Mouse (Mus musculus) midbrain, postnatal 0 days (tissue): ENCODE measurements around the gene Emilin2. TPM values are rescaled to one million over a fixed set of nuclear protein-coding genes. Genes with fewer than 3 reads are reported as not detected.

Experiments used
- ATAC-seq: fragments of 200-750 bp; cut with Nextera tagmentation; 2 replicates; pipeline ENCODE4 v1.8.0; 2017; ENCODE audit warnings: moderate number of reproducible peaks, mild to moderate bottlenecking, moderate TSS enrichment, moderate library complexity; ENCODE audit not compliant: low FRiP score
- DNase-seq: peaks from one replicate; pipeline ENCODE4 v3.0.0-alpha.2; 2015; ENCODE audit warnings: low spot score
- H3K27ac ChIP-seq: fragments of 300-500 bp; sonication (generic); 2 replicates; pipeline ENCODE4 v1.5.1; 2014; ENCODE audit warnings: low read depth, mild to moderate bottlenecking, low read length, mixed read lengths
- H3K27me3 ChIP-seq: fragments of 300-500 bp; sonication (generic); 2 replicates; pipeline ENCODE4 v1.6.1; 2014; ENCODE audit warnings: low read length, control low read depth, mixed read lengths; ENCODE audit not compliant: insufficient read depth
- H3K36me3 ChIP-seq: fragments of 300-500 bp; sonication (generic); 2 replicates; pipeline ENCODE4 v1.6.1; 2014; ENCODE audit warnings: low read length, control low read depth, mixed read lengths; ENCODE audit not compliant: insufficient read depth
- H3K4me1 ChIP-seq: fragments of 300-500 bp; sonication (generic); 2 replicates; pipeline ENCODE4 v1.6.1; 2014; ENCODE audit warnings: mild to moderate bottlenecking, control low read depth, antibody characterized with exemption, low read length, mixed read lengths; ENCODE audit not compliant: insufficient read depth
- H3K4me2 ChIP-seq: fragments of 300-500 bp; sonication (generic); 2 replicates; pipeline ENCODE4 v1.6.1; 2014; ENCODE audit warnings: low read depth, mild to moderate bottlenecking, low read length, mixed read lengths; ENCODE audit not compliant: poor library complexity, severe bottlenecking
- H3K4me3 ChIP-seq: fragments of 300-500 bp; sonication (generic); 2 replicates; pipeline ENCODE4 v1.5.1; 2014; ENCODE audit warnings: low read depth, mild to moderate bottlenecking, low read length, moderate library complexity
- H3K9ac ChIP-seq: fragments of 300-500 bp; sonication (generic); replicated peaks from 2 replicates; pipeline ENCODE4 v1.6.1; 2014; ENCODE audit warnings: mild to moderate bottlenecking, low read length, moderate library complexity, mixed read lengths; ENCODE audit not compliant: poor library complexity, severe bottlenecking
- H3K9me3 ChIP-seq: fragments of 300-500 bp; sonication (generic); 2 replicates; pipeline ENCODE4 v1.6.1; 2016; ENCODE audit warnings: low read length, control low read depth
- CTCF ChIP-seq: IDR thresholded peaks from 2 replicates; pipeline ENCODE4 v1.5.1; 2016; ENCODE audit warnings: antibody characterized with exemption, mild to moderate bottlenecking
- WGBS: fragments of 180-500 bp; shearing (Covaris S2); extraction: QIAGEN DNeasy Blood & Tissue Kit; methylation state at CpG from one replicate; pipeline ENCODE4 v1.1.7; 2014; 5-methylcytosine and 5-hydroxymethylcytosine counted together
- polyA plus RNA-seq: library from polyadenylated mRNA; unstranded; fragments of >200 nt; fragmentation: Nextera tagmentation; extraction: Ambion mirVana; gene quantifications from 2 replicates; pipeline ENCODE4 v1.2.1, GENCODE M21; 2015
- total RNA-seq: library from RNA; depleted of rRNA; stranded (reverse); fragments of >200 nt; gene quantifications from 2 replicates; pipeline ENCODE4 v1.2.3, GENCODE M21; 2014

Gene Emilin2
- total and polyA plus RNA-seq, 2 experiments from 2014 or later = 0.93 to 1.9 TPM

- WGBS = 91% methylated on average over 8 of the region's 8 CpGs
Observed at GRCm38 (mm10) chr17:71267374-71267773, 44.4 kb downstream of the Emilin2 start.

GRCm38 (mm10) chr17:71265336-71266051, 46.3 kb downstream of the Emilin2 start:
- 77% methylated on average over 5 of the region's 5 CpGs for WGBS
- Histone ChIP-seq H3K9me3 (no peaks in the 10 kb centered on the region), H3K9ac (no peak overlapping the region), H3K4me1 (no peaks in the 10 kb centered on the region), H3K4me2 (no peak overlapping the region), H3K4me3 (no peak overlapping the region), H3K27ac (no peak overlapping the region), H3K36me3 (no peaks in the 10 kb centered on the region), H3K27me3 (no peaks in the 10 kb centered on the region)
- no peak for DNase-seq
- no peak for TF ChIP-seq CTCF
- ATAC-seq = no peak

More at GRCm38 (mm10) chr17:71267374-71267773, 44.4 kb downstream of the Emilin2 start:
- ATAC-seq = no peak
- H3K4me2 ChIP-seq = no peak overlapping the region
- H3K36me3 ChIP-seq = no peaks in the 10 kb centered on the region
- H3K4me3 ChIP-seq = no peak overlapping the region
- no peak overlapping the region for H3K9ac ChIP-seq
- no peaks in the 10 kb centered on the region for H3K4me1 ChIP-seq
- no peak for DNase-seq
- TF ChIP-seq CTCF = no peak
- no peak overlapping the region for H3K27ac ChIP-seq
- no peaks in the 10 kb centered on the region for H3K9me3 ChIP-seq
- no peaks in the 10 kb centered on the region for H3K27me3 ChIP-seq

GRCm38 (mm10) chr17:71264739-71265138, 47.0 kb downstream of the Emilin2 start:
- 74% methylated on average over 4 of the region's 4 CpGs for WGBS

GRCm38 (mm10) chr17:71263136-71263535, 48.6 kb downstream of the Emilin2 start:
- no peak for TF ChIP-seq CTCF
- H3K9me3 ChIP-seq = no peaks in the 10 kb centered on the region
- H3K9ac ChIP-seq = no peak overlapping the region
- ATAC-seq (no peak), DNase-seq (no peak)
- 79% methylated on average over 6 of the region's 6 CpGs for WGBS
- no peaks in the 10 kb centered on the region for H3K27me3 ChIP-seq
- H3K36me3 ChIP-seq = no peaks in the 10 kb centered on the region
- H3K4me2 ChIP-seq = no peak overlapping the region
- no peaks in the 10 kb centered on the region for H3K4me1 ChIP-seq
- no peak overlapping the region for H3K4me3 ChIP-seq
- no peak overlapping the region for H3K27ac ChIP-seq

More at GRCm38 (mm10) chr17:71264739-71265138, 47.0 kb downstream of the Emilin2 start:
- Histone ChIP-seq H3K4me2 (no peak overlapping the region), H3K9ac (no peak overlapping the region), H3K27ac (no peak overlapping the region), H3K4me3 (no peak overlapping the region), H3K36me3 (no peaks in the 10 kb centered on the region), H3K9me3 (no peaks in the 10 kb centered on the region), H3K27me3 (no peaks in the 10 kb centered on the region), H3K4me1 (no peaks in the 10 kb centered on the region)
- ATAC-seq (no peak), DNase-seq (no peak)
- no peak for TF ChIP-seq CTCF

GRCm38 (mm10) chr17:71260658-71261057, 51.1 kb downstream of the Emilin2 start:
- H3K4me2 ChIP-seq = no peak overlapping the region
- no peaks in the 10 kb centered on the region for H3K9me3 ChIP-seq
- H3K36me3 ChIP-seq = no peaks in the 10 kb centered on the region
- DNase-seq (no peak), ATAC-seq (no peak)
- H3K4me3 ChIP-seq = no peak overlapping the region
- 0 out of 2 replicates have a peak, but pooled peaks have one; percentile 16 for TF ChIP-seq CTCF
- H3K27me3 ChIP-seq = no peaks in the 10 kb centered on the region
- no peak overlapping the region for H3K9ac ChIP-seq
- WGBS = 42% methylated on average over 3 of the region's 3 CpGs
- no peak overlapping the region for H3K27ac ChIP-seq
- H3K4me1 ChIP-seq = no peaks in the 10 kb centered on the region

GRCm38 (mm10) chr17:71259727-71260126, 52.1 kb downstream of the Emilin2 start:
- Histone ChIP-seq H3K27me3 (no peaks in the 10 kb centered on the region), H3K9ac (no peak overlapping the region), H3K27ac (no peak overlapping the region), H3K4me2 (no peak overlapping the region), H3K9me3 (no peaks in the 10 kb centered on the region), H3K4me1 (no peaks in the 10 kb centered on the region), H3K4me3 (no peak overlapping the region), H3K36me3 (no peaks in the 10 kb centered on the region)
- WGBS = 82% methylated on average over 11 of the region's 11 CpGs
- DNase-seq (no peak), ATAC-seq (no peak)
- TF ChIP-seq CTCF = no peak
